ENCODE assay signal across 17 mouse cellular contexts in genomic region chr8:104308341-104308740, GRCm38 (mm10). TPM values are rescaled to one million over a fixed set of nuclear protein-coding genes. Genes with fewer than 3 reads are reported as not detected.
"Had no signal": no experiment of that assay in that cellular context is flagged by ENCODE, and none has a peak within 500 bp of the region (broad histone marks: within the 10 kb centered on the region; RNA-seq: fewer than 3 reads in every experiment).

No protein-coding gene starts in this region.

RNA-seq across cellular contexts. Expression of gene Gm45711, which starts 1.5 kb away (rescaled TPM):
- polyA plus RNA-seq: gonadal fat pad, adult 2 months; heart, embryonic 11.5 days; heart, embryonic 13.5 days; heart, embryonic 15.5 days; heart, postnatal 0 days; hindbrain, embryonic 11.5 days; hindbrain, embryonic 13.5 days; hindbrain, embryonic 15.5 days; hindbrain, postnatal 0 days; intestine, embryonic 14.5 days; kidney, embryonic 14.5 days; kidney, embryonic 16.5 days; limb, embryonic 10.5 days; limb, embryonic 12.5 days; limb, embryonic 14.5 days; liver, embryonic 13.5 days; liver, embryonic 15.5 days had no signal

RNA-seq across cellular contexts. Expression of gene Cmtm1, which starts 1.6 kb away (rescaled TPM):
- polyA plus RNA-seq: gonadal fat pad, adult 2 months; heart, embryonic 11.5 days; heart, embryonic 13.5 days; heart, embryonic 15.5 days; heart, postnatal 0 days; hindbrain, embryonic 11.5 days; hindbrain, embryonic 13.5 days; hindbrain, embryonic 15.5 days; hindbrain, postnatal 0 days; intestine, embryonic 14.5 days; kidney, embryonic 14.5 days; kidney, embryonic 16.5 days; limb, embryonic 10.5 days; limb, embryonic 12.5 days; limb, embryonic 14.5 days; liver, embryonic 13.5 days; liver, embryonic 15.5 days had no signal

RNA-seq across cellular contexts. Expression of gene Gm11020, which starts 13.0 kb away (rescaled TPM):
- polyA plus RNA-seq: gonadal fat pad, adult 2 months; heart, embryonic 11.5 days; heart, embryonic 13.5 days; heart, embryonic 15.5 days; heart, postnatal 0 days; hindbrain, embryonic 11.5 days; hindbrain, embryonic 13.5 days; hindbrain, embryonic 15.5 days; hindbrain, postnatal 0 days; intestine, embryonic 14.5 days; kidney, embryonic 14.5 days; kidney, embryonic 16.5 days; limb, embryonic 10.5 days; limb, embryonic 12.5 days; limb, embryonic 14.5 days; liver, embryonic 13.5 days; liver, embryonic 15.5 days had no signal

RNA-seq across cellular contexts. Expression of gene Cmtm2b, which starts 13.7 kb away (rescaled TPM):
- polyA plus RNA-seq: heart, embryonic 11.5 days; heart, embryonic 13.5 days; heart, embryonic 15.5 days; heart, postnatal 0 days; hindbrain, embryonic 11.5 days; hindbrain, embryonic 13.5 days; hindbrain, embryonic 15.5 days; hindbrain, postnatal 0 days; intestine, embryonic 14.5 days; kidney, embryonic 14.5 days; kidney, embryonic 16.5 days; limb, embryonic 10.5 days; limb, embryonic 12.5 days; limb, embryonic 14.5 days; liver, embryonic 13.5 days; liver, embryonic 15.5 days had no signal

RNA-seq across cellular contexts. Expression of gene Cmtm2a, which starts 15.4 kb away (rescaled TPM):
- polyA plus RNA-seq: heart, embryonic 11.5 days; heart, embryonic 13.5 days; heart, embryonic 15.5 days; heart, postnatal 0 days; hindbrain, embryonic 11.5 days; hindbrain, embryonic 13.5 days; hindbrain, embryonic 15.5 days; hindbrain, postnatal 0 days; intestine, embryonic 14.5 days; kidney, embryonic 14.5 days; kidney, embryonic 16.5 days; limb, embryonic 10.5 days; limb, embryonic 12.5 days; limb, embryonic 14.5 days; liver, embryonic 13.5 days; liver, embryonic 15.5 days had no signal
